Mouse (Mus musculus) embryo, embryonic 9.5 days (tissue): Measurements from ENCODE around the gene Tmem210.

Experiments
- DNase-seq: peaks from one replicate; pipeline ENCODE4 v3.0.0-alpha.2; 2017; ENCODE audit errors: extremely low spot score

Gene Tmem210

DNA sequence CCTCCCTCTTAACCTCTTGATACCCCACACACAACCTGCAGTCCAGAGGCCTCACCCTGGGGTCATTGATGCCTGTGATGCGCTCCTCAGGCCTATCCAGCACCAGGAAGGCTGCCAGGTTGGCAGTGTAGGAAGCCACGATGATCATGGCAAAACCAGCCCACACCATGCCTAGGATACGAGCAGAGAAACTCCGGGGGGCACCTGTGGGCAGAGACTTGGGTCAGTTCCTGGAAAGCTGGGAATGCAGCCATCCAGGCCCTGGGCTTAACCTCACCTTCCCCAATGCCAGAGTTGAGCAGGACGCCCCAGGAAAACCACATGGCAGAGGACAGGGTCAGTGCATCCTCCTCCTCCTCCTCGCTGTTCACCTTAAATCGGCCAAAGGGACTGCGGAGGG lies 9.1 kb downstream of the Tmem210 start:
- DNase-seq: no peak

GRCm38 (mm10) chr2:25298046-25298445 lies 10.1 kb downstream of the Tmem210 start:
- DNase-seq: no peak

GRCm38 (mm10) chr2:25303452-25303851 lies 15.5 kb downstream of the Tmem210 start:
- no peak for DNase-seq

DNA sequence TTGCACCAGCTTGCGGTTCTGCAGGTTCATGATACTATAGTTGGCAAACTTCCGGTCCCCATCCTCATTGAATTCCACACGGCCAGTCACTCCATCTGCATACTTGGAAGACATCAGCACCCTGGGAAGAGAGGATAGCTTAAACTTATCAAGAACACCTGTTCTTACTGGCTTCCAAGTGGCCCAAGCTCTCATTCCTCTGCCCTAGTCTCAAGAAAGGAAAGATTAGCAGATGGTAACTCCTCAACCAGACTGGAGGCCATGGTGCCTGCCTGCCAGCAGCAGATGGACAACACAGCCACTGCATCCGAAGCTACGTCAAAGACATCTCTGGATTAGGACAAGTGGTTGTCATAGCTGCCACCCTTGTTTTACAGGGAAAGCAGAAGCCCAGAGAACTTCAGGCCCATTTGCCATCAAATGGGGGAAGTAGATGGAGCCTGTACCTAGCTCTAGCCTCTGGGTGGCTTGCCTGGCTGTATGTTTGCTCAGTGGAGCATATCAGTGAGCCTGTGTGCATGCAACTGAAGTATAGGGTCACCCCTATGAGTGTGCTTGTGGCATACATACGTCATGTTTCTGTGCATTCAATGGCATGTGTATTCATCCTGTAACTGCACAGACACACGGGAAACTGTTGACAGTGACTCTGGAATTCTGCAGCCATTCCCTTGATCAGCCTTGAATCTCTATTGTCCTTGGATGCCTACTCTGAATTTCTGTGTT lies 16.1 kb downstream of the Tmem210 start:
- no peak for DNase-seq

DNA sequence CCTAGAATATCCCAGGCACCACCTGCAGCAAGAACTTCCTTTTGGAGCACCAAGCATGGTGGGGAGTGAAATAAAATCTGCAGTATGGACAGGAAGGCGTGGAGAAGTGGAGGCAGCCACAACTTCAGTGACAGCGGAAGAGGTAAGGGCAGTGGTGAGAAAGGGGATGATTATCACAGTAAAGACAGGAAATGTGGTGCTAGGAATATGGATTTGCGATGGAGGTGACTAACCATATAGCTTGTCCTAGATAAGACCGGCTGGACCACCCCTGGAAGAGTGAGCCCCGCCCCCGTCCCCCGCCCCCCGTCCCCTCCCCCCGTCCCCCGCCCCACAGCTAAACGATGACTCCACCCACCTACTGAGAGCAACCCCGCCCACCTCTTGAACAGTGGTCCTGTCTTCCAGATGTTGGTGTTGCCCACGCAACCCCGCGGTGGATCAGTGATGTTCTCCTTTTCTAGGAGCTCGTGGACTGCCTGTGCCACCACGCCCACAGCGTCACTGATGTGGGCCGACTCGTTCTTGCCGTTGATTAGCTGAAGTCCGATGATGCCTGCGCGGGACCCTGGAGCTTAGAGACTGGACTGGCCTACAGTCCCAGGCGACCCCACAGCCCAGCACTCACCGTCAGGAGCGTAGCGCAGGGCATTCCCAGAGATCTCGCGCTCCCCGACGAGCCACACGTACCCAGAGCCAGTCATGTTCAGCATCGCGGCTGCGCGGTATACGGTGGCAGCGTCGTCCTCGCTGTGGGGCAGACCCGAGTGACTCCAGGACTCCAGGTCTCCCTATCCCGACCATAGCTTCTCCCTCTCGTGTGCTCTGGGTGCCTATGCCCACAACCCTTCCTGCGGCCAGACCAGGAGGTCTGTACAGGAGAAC lies 17.0 kb downstream of the Tmem210 start:
- peak; percentile 62 for DNase-seq

GRCm38 (mm10) chr2:25305587-25306359 lies 17.8 kb downstream of the Tmem210 start:
- DNase-seq: no peak

GRCm38 (mm10) chr2:25310180-25310579 lies 22.2 kb downstream of the Tmem210 start:
- no peak for DNase-seq

- no peak for DNase-seq
These were observed 23.0 kb downstream of the Tmem210 start for GRCm38 (mm10) chr2:25310969-25311368.

DNA sequence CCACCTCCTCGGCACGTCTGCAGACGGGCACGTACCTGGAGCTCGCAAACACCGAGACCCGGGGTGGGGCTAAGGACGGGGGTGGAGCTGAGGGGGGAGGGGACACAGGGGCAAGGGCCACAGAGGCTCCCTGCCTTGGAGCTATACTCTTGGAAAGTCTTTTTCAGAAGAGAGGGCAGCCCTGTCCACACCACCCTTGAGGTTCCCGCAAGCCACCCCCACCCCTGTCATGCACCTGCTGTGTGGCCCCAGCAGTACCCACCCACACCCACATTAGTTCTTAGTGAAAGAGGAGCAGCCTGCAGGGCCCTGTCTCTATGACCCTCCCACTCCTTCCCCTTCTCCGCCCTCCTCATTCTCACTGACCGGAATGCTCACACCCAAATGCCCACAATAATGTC lies 23.5 kb downstream of the Tmem210 start:
- no peak for DNase-seq

GRCm38 (mm10) chr2:25318119-25318966 lies 30.4 kb downstream of the Tmem210 start:
- no peak for DNase-seq

- peak; percentile 75 for DNase-seq
These were observed 31.2 kb downstream of the Tmem210 start, which contains the start of gene Grin1 for GRCm38 (mm10) chr2:25318971-25319773. TSS of gene Grin1 (minus strand) at chr2:25319187.

GRCm38 (mm10) chr2:25320084-25320483 lies 32.1 kb downstream of the Tmem210 start:
- no peak for DNase-seq

DNA sequence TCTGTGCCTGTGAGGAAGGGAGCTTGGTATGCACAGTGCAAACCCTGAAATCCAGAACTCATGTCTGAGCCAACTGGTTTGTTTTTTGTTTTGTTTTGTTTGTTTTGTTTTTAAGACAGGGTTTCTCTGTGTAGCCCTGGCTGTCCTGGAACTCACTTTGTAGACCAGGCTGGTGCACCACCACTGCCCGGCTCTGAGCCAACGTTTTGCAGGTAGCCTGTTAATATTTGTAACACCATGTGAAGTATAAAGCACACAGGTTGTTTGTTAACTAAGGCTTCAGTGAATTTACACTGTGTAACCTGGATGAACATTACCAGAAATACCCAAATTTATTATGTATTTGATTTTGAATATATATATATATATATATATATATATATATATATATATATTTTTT lies 38.1 kb downstream of the Tmem210 start:
- DNase-seq: no peak

DNA sequence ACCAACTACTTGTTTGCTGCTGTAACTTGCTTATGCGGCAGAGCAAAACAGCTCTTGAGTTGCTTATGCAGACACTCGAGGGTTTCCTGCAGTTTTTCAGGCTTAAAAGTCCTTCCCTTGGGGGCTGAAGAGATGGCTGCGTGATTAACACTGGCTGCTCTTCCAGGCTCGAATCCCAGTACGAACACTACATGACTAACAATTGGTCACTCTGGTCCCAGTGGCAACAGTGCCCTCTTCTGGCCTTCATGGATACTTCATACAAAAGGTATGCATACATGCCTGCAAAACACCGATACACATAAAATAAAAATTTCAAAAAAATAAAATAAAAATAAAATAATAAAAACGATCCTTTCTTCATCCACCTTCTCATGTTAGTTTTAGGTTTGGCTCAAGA lies 40.5 kb downstream of the Tmem210 start:
- DNase-seq: peak; percentile 29

DNA sequence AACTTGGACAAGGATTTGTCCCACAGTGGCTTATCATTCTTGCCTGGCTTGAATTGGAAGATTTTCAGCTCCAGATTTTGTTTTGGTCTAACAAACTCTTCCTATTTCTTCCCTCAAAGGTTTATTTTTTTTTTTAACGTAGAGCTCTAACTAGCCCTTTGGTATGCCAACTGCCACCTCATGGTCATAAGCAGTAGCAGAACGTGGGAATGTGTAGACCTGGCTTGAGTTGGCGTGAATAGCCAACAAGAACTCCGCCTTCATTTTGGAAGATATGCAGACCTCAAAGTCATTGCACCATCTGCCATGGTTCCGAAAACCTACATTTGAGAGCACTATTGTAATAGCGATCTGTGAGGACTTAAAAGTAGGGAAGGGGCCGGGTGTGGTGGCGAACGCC lies 43.5 kb downstream of the Tmem210 start:
- no peak for DNase-seq

GRCm38 (mm10) chr2:25332286-25333160 lies 44.6 kb downstream of the Tmem210 start, which contains the start of gene Man1b1:
TSS of gene Man1b1 (plus strand) at chr2:25332338.
- DNase-seq: peak; percentile 98

- DNase-seq: no peak
These were observed 45.6 kb downstream of the Tmem210 start for GRCm38 (mm10) chr2:25333569-25333968.

- no peak for DNase-seq
These were observed 50.4 kb downstream of the Tmem210 start for GRCm38 (mm10) chr2:25338303-25338702.
